Mouse (Mus musculus) ES-Bruce4 (cell line): ENCODE measurements around the gene Nptx2. TPM values are rescaled to one million over a fixed set of nuclear protein-coding genes. Genes with fewer than 3 reads are reported as not detected.

Experiments used
- H3K27ac ChIP-seq: 2 replicates; pipeline ENCODE4 v1.5.1; 2012; ENCODE audit warnings: low read length, inconsistent platforms; ENCODE audit not compliant: insufficient read depth
- H3K27me3 ChIP-seq: 2 replicates; pipeline ENCODE4 v1.6.1; 2012; ENCODE audit warnings: mild to moderate bottlenecking, low read length, inconsistent platforms; ENCODE audit not compliant: control insufficient read depth, poor library complexity, insufficient read depth, severe bottlenecking
- H3K36me3 ChIP-seq: 2 replicates; pipeline ENCODE4 v1.6.1; 2012; ENCODE audit warnings: inconsistent platforms, mild to moderate bottlenecking, low read length, moderate library complexity; ENCODE audit not compliant: control insufficient read depth, poor library complexity, insufficient read depth, severe bottlenecking
- H3K4me1 ChIP-seq: one replicate; pipeline ENCODE4 v1.8.1; 2011; ENCODE audit warnings: low read length; ENCODE audit not compliant: control insufficient read depth, insufficient read depth
- H3K4me3 ChIP-seq: 2 replicates; pipeline ENCODE4 v1.5.1; 2011; ENCODE audit warnings: low read depth, mild to moderate bottlenecking, low read length
- H3K9ac ChIP-seq: 2 replicates; pipeline ENCODE4 v1.6.1; 2012; ENCODE audit warnings: low read depth, mild to moderate bottlenecking, inconsistent platforms; ENCODE audit not compliant: poor library complexity, severe bottlenecking
- H3K9me3 ChIP-seq: replicated peaks from 2 replicates; pipeline ENCODE4 v1.6.1; 2012; ENCODE audit warnings: mild to moderate bottlenecking, low read length, inconsistent platforms; ENCODE audit not compliant: control insufficient read depth, poor library complexity, insufficient read depth, severe bottlenecking
- CTCF ChIP-seq: IDR thresholded peaks from one replicate; pipeline ENCODE4 v1.8.1; 2011; ENCODE audit warnings: low read depth, low read length
- EP300 ChIP-seq: IDR thresholded peaks from 2 replicates; pipeline ENCODE4 v1.6.1; 2011; ENCODE audit warnings: low read depth, low read length; ENCODE audit not compliant: insufficient read depth
- POLR2A ChIP-seq: IDR thresholded peaks from one replicate; pipeline ENCODE4 v1.8.1; 2011; ENCODE audit warnings: low read length; ENCODE audit not compliant: insufficient read depth
- polyA plus RNA-seq: library from polyadenylated mRNA; stranded (reverse); fragments of >200 nt; gene quantifications from 2 replicates; pipeline ENCODE4 v1.2.4, GENCODE M21; 2011; ENCODE audit warnings: low read depth; ENCODE audit not compliant: missing spikeins, insufficient read depth, insufficient read length

Nptx2 gene
- polyA plus RNA-seq, 1 experiment, result 5.9 TPM

DNA sequence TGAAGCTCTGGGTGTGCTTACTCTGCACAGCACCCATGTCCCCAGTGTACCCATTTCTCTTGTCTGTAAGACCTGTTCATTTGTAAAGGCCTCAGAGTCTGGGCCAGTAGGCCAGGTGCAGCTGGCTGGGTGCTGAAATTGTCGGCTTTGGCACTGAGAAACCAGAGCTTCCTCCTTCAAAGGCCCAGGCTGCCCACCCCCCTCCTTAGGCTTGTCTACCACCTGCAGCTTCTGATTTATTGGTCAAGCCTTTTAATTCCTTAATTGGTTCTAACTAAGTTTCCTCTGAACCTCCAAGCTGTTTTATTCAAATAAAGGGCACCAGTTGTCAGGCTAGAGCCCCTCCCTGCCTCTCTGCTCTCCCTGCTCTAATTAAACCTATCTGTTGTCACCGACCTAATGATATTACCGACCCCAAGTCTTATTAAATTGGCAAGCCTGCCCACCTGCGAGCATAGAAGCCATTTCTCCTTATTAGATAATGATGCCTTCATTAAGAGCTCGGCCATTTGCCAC is 5.0 kb downstream of the Nptx2 start:
- Histone ChIP-seq H3K4me3 (no peak overlapping the region), H3K9me3 (no peaks in the 10 kb centered on the region), H3K36me3 (no peaks in the 10 kb centered on the region), H3K27ac (no peak overlapping the region), H3K4me1 (peaks cover 1% of the 10 kb centered on the region), H3K27me3 (peaks cover 8% of the 10 kb centered on the region), H3K9ac (no peak overlapping the region)
- TF ChIP-seq POLR2A, result no peak
- no peak for TF ChIP-seq EP300
- no peak for TF ChIP-seq CTCF

DNA sequence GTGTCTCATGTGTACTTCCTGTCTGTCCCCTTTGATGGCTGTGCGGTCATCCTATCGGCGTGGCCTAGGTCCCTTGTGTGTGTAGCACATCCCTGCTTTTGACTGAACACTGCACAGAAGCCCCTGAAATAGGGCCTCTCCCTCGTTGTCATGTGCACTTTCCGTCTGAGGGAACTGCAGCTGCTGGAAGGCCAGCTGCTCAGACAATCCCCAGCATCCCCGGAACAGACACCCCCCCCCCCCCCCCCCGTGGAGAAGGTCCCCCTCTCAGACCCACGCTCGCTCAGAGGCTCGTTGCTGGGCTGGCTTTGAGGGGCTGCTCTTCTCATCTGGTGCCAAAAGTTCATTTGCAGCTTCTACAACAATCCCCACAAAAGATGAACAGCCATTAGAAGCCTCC is 11.0 kb downstream of the Nptx2 start:
- Histone ChIP-seq H3K9ac (no peak overlapping the region), H3K9me3 (no peaks in the 10 kb centered on the region), H3K4me3 (no peak overlapping the region), H3K4me1 (no peaks in the 10 kb centered on the region), H3K27ac (no peak overlapping the region), H3K36me3 (no peaks in the 10 kb centered on the region), H3K27me3 (no peaks in the 10 kb centered on the region)
- no peak for TF ChIP-seq POLR2A
- no peak for TF ChIP-seq EP300
- no peak for TF ChIP-seq CTCF

DNA sequence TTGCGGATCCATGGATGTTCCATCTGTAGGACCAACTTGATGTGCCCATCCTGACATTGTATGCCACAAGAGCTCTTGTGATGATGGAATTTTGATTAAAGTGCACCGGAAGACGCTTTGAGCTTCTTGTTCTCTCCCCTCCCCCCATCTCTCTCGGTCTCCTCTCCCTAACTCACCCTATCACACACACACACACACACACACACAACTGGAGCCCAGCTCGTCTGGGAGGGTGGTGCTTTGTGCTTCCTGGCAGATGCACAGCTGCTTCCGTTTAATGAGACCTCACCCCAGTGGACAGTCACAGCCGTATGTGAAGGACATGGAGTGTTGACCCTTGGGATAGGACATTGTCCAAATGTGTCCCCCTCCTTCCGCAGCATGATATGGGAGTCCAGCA is 11.7 kb downstream of the Nptx2 start:
- no peak for TF ChIP-seq POLR2A
- no peak for TF ChIP-seq CTCF
- no peak for TF ChIP-seq EP300
- Histone ChIP-seq H3K27me3 (no peaks in the 10 kb centered on the region), H3K9me3 (no peaks in the 10 kb centered on the region), H3K4me1 (no peaks in the 10 kb centered on the region), H3K27ac (no peak overlapping the region), H3K9ac (no peak overlapping the region), H3K4me3 (no peak overlapping the region), H3K36me3 (no peaks in the 10 kb centered on the region)

GRCm38 (mm10) chr5:144558481-144558880 is 12.8 kb downstream of the Nptx2 start:
- no peak overlapping the region for H3K4me3 ChIP-seq
- no peaks in the 10 kb centered on the region for H3K36me3 ChIP-seq
- no peak overlapping the region for H3K9ac ChIP-seq
- H3K9me3 ChIP-seq, result no peaks in the 10 kb centered on the region
- no peak for TF ChIP-seq EP300
- TF ChIP-seq POLR2A, result no peak
- no peak for TF ChIP-seq CTCF
- no peak overlapping the region for H3K27ac ChIP-seq
- no peaks in the 10 kb centered on the region for H3K4me1 ChIP-seq
- H3K27me3 ChIP-seq, result no peaks in the 10 kb centered on the region

DNA sequence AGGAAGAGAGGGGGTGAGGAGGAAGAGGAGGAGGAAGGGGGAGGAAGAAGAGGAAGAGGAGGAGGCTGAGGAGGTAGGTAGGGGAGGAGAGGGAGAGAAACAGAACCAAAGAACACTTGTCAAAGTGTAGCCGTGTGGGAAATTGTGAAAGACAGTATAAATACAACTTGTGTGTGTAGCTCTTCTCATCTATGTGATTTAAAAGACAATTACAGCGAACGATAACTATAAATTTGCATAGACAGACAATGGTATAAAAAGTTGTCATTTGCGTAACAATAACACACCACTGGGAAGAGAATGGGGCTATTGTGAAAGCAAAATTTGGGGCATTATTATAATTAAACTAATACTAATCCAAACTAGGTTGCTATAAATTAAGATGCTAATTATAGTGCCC is 20.0 kb downstream of the Nptx2 start:
- Histone ChIP-seq H3K9ac (no peak overlapping the region), H3K9me3 (no peaks in the 10 kb centered on the region), H3K27ac (no peak overlapping the region), H3K27me3 (no peaks in the 10 kb centered on the region), H3K36me3 (no peaks in the 10 kb centered on the region), H3K4me1 (no peaks in the 10 kb centered on the region), H3K4me3 (no peak overlapping the region)
- TF ChIP-seq EP300 (no peak), POLR2A (no peak), CTCF (no peak)

DNA sequence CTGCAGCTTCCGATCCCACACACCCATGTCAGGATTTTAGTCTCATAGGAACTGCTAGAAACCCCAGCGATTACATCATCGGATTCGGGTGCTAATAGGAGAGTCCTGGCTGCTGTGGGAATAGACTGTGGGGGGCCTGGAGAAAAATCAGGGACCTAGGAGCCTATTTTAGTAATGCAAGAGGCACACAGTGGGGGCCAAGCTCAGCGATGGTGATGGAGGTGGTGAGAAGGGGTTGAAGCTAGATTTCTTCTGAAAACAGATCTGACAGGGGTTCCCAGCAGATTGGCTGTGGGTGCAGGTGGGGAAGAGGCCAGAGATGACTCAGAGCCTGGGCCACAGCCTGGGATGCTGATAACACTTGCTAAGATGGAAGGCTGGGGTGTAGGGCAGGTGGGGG is 39.4 kb downstream of the Nptx2 start:
- Histone ChIP-seq H3K4me1 (no peaks in the 10 kb centered on the region), H3K27me3 (no peaks in the 10 kb centered on the region), H3K27ac (no peak overlapping the region), H3K9me3 (peaks cover 22% of the 10 kb centered on the region), H3K36me3 (no peaks in the 10 kb centered on the region), H3K4me3 (no peak overlapping the region), H3K9ac (no peak overlapping the region)
- TF ChIP-seq POLR2A, result no peak
